Mouse (Mus musculus) testis, adult 2 months (tissue): Measurements from ENCODE around the gene Cryz.

Experiments used
- CTCF ChIP-seq: fragments of 200-500 bp; IDR thresholded peaks from 2 replicates; pipeline ENCODE4 v1.5.1; 2012; ENCODE audit warnings: low read depth, mild to moderate bottlenecking, inconsistent platforms, low read length, moderate library complexity; ENCODE audit not compliant: control insufficient read depth, insufficient read depth, insufficient replicate concordance
- POLR2A ChIP-seq: fragments of 200-500 bp; IDR thresholded peaks from 2 replicates; pipeline ENCODE4 v1.6.1; 2012; ENCODE audit warnings: low read depth, mild to moderate bottlenecking, inconsistent platforms, low read length, moderate library complexity; ENCODE audit not compliant: control insufficient read depth

- TF ChIP-seq POLR2A, result no peak
- no peak for TF ChIP-seq CTCF
Observed at GRCm38 (mm10) chr3:154649411-154650285, 53.1 kb downstream of the Cryz start.
